Mouse (Mus musculus) gastrocnemius, postnatal 4 days (tissue): ENCODE data around the gene Gdf5. TPM values are rescaled to one million over a fixed set of nuclear protein-coding genes. Genes with fewer than 3 reads are reported as not detected.
"Not testable (repeated sequence)": the region's sequence is repeated elsewhere in the genome, so short reads cannot be mapped to it uniquely, and the experiment has no call there.

Source experiments
- DNase-seq, 2 experiments: peaks; one replicate each; pipeline ENCODE4 v3.0.0; 2021 to 2022; ENCODE audit warnings: low spot score in 2 of 2, mixed read lengths in 2 of 2
- total RNA-seq, 2 experiments: library from RNA; stranded (reverse); gene quantifications; 2 replicates each; pipeline ENCODE4 v1.2.3; 2021

Gene Gdf5
- total RNA-seq, 2 experiments from 2014 or later = 0.10 to 0.15 TPM

DNA sequence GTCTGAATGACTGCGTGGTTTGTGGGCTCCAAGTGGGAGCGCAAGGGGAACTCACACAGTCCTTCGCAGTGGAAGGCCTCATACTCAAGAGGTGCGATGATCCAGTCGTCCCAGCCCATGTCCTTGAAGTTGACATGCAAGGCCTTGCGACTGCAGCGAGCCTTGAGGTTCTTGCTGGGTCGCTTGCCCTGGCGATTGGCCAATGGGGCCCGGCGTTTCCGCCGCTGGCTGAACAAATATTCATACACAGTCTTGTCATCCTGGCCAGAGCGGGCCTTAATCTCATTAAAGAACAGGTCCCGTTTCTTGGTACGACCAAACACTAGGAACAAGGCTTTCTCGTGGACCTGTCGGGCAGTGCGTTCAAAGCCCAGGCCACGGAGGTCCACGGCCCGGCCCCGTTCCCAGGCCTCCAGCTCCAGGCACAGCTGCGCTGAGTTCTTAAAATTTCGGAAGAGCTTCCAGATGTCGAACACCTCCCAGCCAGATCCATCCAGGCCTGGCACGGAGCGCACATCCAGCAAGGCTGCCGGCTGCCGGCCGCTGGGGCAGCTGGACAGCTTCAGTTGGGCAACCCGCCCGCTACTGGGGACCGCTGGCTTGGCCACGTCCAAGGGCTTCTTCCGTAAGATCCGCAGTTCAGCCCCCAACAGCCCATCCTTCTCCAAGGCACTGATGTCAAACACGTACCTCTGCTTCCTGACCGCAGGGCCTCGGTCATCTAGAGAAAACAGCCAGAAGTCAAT, 3.3 kb downstream of the Gdf5 start:
- peak; percentile 69 to 80 for DNase-seq

- no peak for DNase-seq
These were observed 4.5 kb downstream of the Gdf5 start, which contains the start of gene Gm15557 for GRCm38 (mm10) chr2:155940681-155941080. Gm15557 (plus strand) TSS chr2:155940728.

DNA sequence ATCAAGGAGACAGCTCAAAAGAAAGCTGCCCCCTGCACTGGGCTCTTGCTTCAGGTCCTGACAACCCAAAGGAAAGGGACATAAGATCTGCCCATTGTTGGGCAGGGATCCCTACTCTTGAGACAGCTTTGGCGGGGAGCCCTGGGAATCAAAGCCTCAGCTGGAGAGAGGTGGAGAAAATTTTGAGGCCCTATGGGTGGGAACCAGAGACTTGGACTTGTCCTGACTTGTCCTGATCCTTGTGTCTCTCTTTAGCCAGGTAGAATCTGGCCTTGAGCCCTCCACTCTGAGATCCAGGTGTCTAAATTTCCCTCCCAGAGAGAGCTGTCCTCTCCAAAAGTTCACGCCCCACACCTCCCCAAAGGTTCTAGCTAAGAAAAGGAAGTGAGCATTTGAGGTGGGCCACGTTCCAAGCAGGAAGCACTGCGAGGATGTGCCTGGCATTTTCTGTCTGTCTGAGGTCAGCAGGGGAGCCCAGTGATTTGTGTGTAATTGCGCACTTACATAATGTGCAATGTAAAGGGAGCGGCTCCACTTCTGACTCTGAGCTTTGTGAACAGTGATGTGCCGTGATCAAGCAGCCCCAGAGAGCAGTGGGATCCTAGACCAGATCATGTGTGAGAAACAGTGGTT, 5.2 kb downstream of the Gdf5 start:
- no peak for DNase-seq

DNA sequence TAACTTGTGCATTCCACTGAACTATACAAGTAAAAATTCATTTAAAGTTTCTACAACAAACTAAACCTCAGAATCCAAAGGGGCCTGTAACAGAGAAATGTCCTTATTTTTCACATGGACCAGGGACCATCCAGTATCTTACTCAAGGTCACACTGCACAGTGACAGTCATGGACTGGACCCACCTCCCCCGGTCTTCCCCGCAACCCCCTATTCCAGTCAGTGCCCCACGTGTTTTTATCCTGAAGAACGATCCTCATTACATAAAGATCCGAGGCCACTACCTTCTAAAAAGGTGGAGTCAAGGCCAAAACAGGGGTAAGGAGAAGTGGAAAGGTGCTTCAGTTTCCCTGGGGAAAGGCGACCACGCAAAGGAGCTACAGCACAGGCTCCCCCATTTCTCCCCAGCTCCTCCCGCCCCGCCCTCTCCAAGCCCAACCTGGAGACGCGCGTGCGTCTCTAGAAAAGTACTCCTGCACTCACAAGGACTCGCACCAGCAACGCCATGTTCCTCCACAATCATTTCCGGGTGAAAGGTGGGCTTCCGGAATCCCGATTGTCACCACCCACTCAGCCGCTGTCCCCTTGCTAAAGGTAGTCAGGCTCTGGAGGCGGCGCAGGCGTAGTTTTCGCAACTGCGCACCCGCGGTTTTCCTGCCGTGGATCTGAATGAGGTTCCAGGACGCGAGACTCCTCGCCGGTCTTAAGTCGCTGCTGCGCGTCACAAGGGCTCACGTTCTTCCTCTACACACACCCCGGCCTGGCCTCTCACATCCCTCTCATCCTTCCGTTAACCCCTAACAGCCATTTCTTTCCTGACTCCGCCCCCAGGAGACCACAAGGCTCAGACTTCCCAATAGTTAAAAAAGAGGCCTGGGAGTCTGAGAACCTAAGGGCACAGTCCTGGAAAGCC, 15.4 kb downstream of the Gdf5 start, which contains the start of gene Uqcc1:
Gene Uqcc1, minus strand, starts transcription at position 780 of the 912 bp plus-strand sequence.
- DNase-seq = peak; percentile 83 to 92

GRCm38 (mm10) chr2:155928711-155929345, 16.3 kb downstream of the Gdf5 start:
- DNase-seq = no peak

GRCm38 (mm10) chr2:155925213-155925612, 20.0 kb downstream of the Gdf5 start:
- DNase-seq = not testable (repeated sequence)

GRCm38 (mm10) chr2:155923143-155923542, 22.0 kb downstream of the Gdf5 start:
- DNase-seq = no peak

GRCm38 (mm10) chr2:155914684-155915083, 30.5 kb downstream of the Gdf5 start:
- no peak for DNase-seq

GRCm38 (mm10) chr2:155903632-155904008, 41.5 kb downstream of the Gdf5 start:
- DNase-seq = no peak

DNA sequence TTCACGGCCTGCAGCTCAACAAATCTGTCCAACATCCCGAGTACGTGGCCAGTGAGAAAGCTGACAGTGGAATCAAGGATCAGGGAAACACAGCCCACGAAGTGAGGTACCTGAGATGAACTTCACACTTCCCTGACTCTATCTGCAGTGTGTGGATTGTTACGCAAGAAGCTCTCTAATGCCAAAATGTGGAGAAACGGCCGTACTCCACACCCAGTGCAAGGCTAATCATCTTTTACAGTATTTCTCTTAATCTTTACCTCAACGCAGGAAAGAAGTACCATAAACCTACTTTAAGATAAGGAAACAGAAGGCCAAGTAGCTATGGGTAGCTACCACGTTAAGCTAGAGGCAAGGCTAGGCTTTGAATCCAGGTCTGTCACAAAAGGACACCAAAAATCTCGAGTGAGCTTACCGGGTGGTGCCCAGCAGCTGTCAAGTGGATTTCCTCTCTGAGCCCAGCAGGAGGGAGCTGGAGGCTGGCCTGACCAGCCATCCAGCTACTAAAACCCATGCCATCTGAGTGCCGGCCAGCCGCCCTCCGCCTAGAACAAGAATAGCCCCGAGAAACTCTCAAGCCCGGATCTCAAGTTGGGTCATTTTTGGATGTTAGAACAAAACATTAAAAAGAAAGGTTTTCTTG, 42.1 kb downstream of the Gdf5 start:
- DNase-seq = no peak

GRCm38 (mm10) chr2:155895046-155895735, 50.0 kb downstream of the Gdf5 start:
- no peak for DNase-seq

GRCm38 (mm10) chr2:155894307-155895045, 50.7 kb downstream of the Gdf5 start:
- DNase-seq = no peak

Other genes starting within 250 kb of the Gdf5 start
- gene Edem2, start 215.9 kb downstream of the Gdf5 start, total RNA-seq = 10 to 100 TPM; 12.4 to 13.3 TPM
- gene Gm17581, start 209.5 kb downstream of the Gdf5 start, total RNA-seq = not detected
- gene Procr, start 194.2 kb downstream of the Gdf5 start, total RNA-seq = 10 to 100 TPM; 14.2 to 14.9 TPM
- under 1 TPM; 0.05 TPM for gene Mmp24, start 170.0 kb downstream of the Gdf5 start, total RNA-seq
- 10 to 100 TPM; 11.4 to 13.5 TPM for gene BC029722, start 125.9 kb downstream of the Gdf5 start, total RNA-seq
- 10 to 100 TPM; 74.9 to 79.4 TPM for gene Eif6, start 118.4 kb downstream of the Gdf5 start, total RNA-seq
- not detected for gene Fam83c, start 110.5 kb downstream of the Gdf5 start, total RNA-seq
- 10 to 100 TPM; 75.1 to 80.2 TPM for gene Uqcc1, start 15.1 kb downstream of the Gdf5 start, total RNA-seq
- gene Gm15557, start 4.6 kb downstream of the Gdf5 start, total RNA-seq = not detected
- 10 to 100 TPM; 19.0 to 22.7 TPM for gene Cep250, start 11.1 kb upstream of the Gdf5 start, total RNA-seq
- gene 6430550D23Rik, start 62.6 kb upstream of the Gdf5 start, total RNA-seq = under 1 TPM; 0.23 to 0.59 TPM
- 10 to 100 TPM; 92.9 to 98.5 TPM for gene Ergic3, start 62.7 kb upstream of the Gdf5 start, total RNA-seq
- not detected for gene Fer1l4, start 107.6 kb upstream of the Gdf5 start, total RNA-seq
- 1 to 10 TPM in 1 of 2 experiments, under 1 TPM in 1; 0.49 to 1.1 TPM for gene Spag4, start 119.8 kb upstream of the Gdf5 start, total RNA-seq
- 10 to 100 TPM; 19.1 to 20.9 TPM for gene Cpne1, start 166.6 kb upstream of the Gdf5 start, total RNA-seq
- gene Rbm12, start 166.6 kb upstream of the Gdf5 start, total RNA-seq = 10 to 100 TPM; 25.3 to 27.4 TPM
- 10 to 100 TPM; 19.6 to 21.3 TPM for gene Gm28036, start 181.7 kb upstream of the Gdf5 start, total RNA-seq
- gene Romo1, start 198.7 kb upstream of the Gdf5 start, total RNA-seq = 100 to 1,000 TPM; 215 to 232 TPM
- gene Nfs1, start 198.8 kb upstream of the Gdf5 start, total RNA-seq = 10 to 100 TPM; 35.2 to 35.3 TPM
- gene Rbm39, start 234.9 kb upstream of the Gdf5 start, total RNA-seq = 100 to 1,000 TPM; 246 to 293 TPM